16 mouse cellular contexts compared by ENCODE assay signal in the genomic region with DNA sequence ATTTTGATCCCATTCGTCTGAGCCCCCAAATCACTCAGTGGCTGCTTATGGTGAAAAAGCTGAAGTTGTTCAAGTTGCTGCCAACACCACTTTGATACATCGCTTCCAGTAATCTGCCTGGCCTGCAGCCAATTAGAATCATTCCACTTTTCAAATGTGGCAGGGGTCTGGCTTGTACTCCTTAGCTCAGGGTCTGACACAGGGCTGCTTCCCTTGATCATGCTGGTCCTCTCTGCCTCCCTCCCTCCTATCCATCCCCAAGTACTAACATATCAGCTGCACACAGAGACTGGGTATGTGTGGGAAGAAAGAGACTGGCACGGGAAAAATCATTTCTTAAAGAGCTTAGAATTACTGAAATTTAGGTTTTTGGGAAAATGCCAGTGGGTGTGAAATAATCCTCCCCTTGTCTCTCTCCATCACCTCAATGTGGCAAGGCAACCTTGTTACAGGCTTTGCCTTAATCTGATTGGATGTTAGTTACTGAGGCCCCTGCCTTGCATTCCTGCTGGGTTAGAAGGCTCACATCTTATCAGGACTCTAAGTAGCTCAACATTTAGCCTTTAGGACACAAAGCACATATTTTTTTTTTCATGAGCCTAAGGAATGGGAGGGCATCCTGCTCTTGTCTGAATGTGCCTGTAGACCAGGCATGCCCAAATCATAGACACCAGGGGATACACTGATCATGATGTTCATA. TPM values are rescaled to one million over a fixed set of nuclear protein-coding genes. Genes with fewer than 3 reads are reported as not detected.
DNase-seq lines count a peak whose midpoint lies in the region; ATAC-seq lines count a peak whose summit lies in the region.
"Had no signal": no experiment of that assay in that cellular context is flagged by ENCODE, and none has a peak within 500 bp of the region (broad histone marks: within the 10 kb centered on the region; RNA-seq: fewer than 3 reads in every experiment).

No protein-coding gene starts in this region.

- H3K9me3 ChIP-seq in embryonic facial prominence, embryonic 13.5 days = no peaks in the 10 kb centered on the region
- no peaks in the 10 kb centered on the region for H3K9me3 ChIP-seq in embryonic facial prominence, embryonic 10.5 days
- no peaks in the 10 kb centered on the region for H3K9me3 ChIP-seq in hindbrain, embryonic 13.5 days
- H3K9me3 ChIP-seq in hindbrain, embryonic 12.5 days (replicated peaks) = no peaks in the 10 kb centered on the region
- H3K9me3 ChIP-seq: megakaryocyte, embryonic 14.5 days had no signal

- 25% methylated on average over 3 of the region's 3 CpGs for WGBS in embryonic facial prominence, embryonic 13.5 days
- WGBS in embryonic facial prominence, embryonic 10.5 days = 75% methylated on average over 3 of the region's 3 CpGs
- WGBS in hindbrain, embryonic 13.5 days = 75% methylated on average over 3 of the region's 3 CpGs
- 77% methylated on average over 3 of the region's 3 CpGs for WGBS in hindbrain, embryonic 12.5 days

- H3K4me1 ChIP-seq in embryonic facial prominence, embryonic 13.5 days = peaks cover 29% of the 10 kb centered on the region
- H3K4me1 ChIP-seq in embryonic facial prominence, embryonic 10.5 days = peaks cover 12% of the 10 kb centered on the region
- no peaks in the 10 kb centered on the region for H3K4me1 ChIP-seq in hindbrain, embryonic 13.5 days (replicated peaks)
- H3K4me1 ChIP-seq in hindbrain, embryonic 12.5 days = peaks cover 5% of the 10 kb centered on the region; the same call in 1 of the 2 replicates
- H3K4me1 ChIP-seq: megakaryocyte, embryonic 14.5 days had no signal

- no peak overlapping the region for H3K9ac ChIP-seq in embryonic facial prominence, embryonic 13.5 days
- H3K9ac ChIP-seq in hindbrain, embryonic 13.5 days = no peak overlapping the region
- no peak overlapping the region for H3K9ac ChIP-seq in hindbrain, embryonic 12.5 days

- no peak overlapping the region for H3K4me2 ChIP-seq in embryonic facial prominence, embryonic 13.5 days
- H3K4me2 ChIP-seq in hindbrain, embryonic 13.5 days = no peak overlapping the region
- H3K4me2 ChIP-seq in hindbrain, embryonic 12.5 days (replicated peaks) = no peak overlapping the region

- DNase-seq in embryonic facial prominence, embryonic 10.5 days (ENCODE audit: low spot score) = no peak
- peak; percentile 16 for DNase-seq in right cerebral cortex, postnatal 4 days
- DNase-seq in right cerebral cortex, postnatal 10 days (ENCODE audit: low spot score in 2 of 2) = no peak
- no peak for DNase-seq in layer of hippocampus, adult 9-11 months
- DNase-seq: adrenal gland, adult 2 months; cerebellum, adult 9-11 months; kidney, adult 2 months; kidney, postnatal 36 days; lung, adult 18-20 months; right cerebral cortex, postnatal 25 days; thymus, postnatal 14 days had no signal

- H3K4me3 ChIP-seq in embryonic facial prominence, embryonic 13.5 days = no peak overlapping the region
- no peak overlapping the region for H3K4me3 ChIP-seq in embryonic facial prominence, embryonic 10.5 days
- H3K4me3 ChIP-seq in hindbrain, embryonic 13.5 days = no peak overlapping the region
- H3K4me3 ChIP-seq in hindbrain, embryonic 12.5 days = no peak overlapping the region
- H3K4me3 ChIP-seq: megakaryocyte, embryonic 14.5 days had no signal

- ATAC-seq in embryonic facial prominence, embryonic 13.5 days (ENCODE audit: insufficient number of reproducible peaks, insufficient read depth, low FRiP score, low TSS enrichment, low read depth) = peak; percentile 74; the same call in 1 of the 2 replicates
- 0 out of 2 replicates have a peak, but pooled peaks have one; percentile 59 for ATAC-seq in hindbrain, embryonic 13.5 days (ENCODE audit: low FRiP score)
- ATAC-seq in hindbrain, embryonic 12.5 days (ENCODE audit: low FRiP score) = no peak
- no peak for ATAC-seq in megakaryocyte, adult 5-6 weeks (ENCODE audit: poor library complexity, severe bottlenecking)

- no peaks in the 10 kb centered on the region for H3K27me3 ChIP-seq in embryonic facial prominence, embryonic 13.5 days
- no peaks in the 10 kb centered on the region for H3K27me3 ChIP-seq in embryonic facial prominence, embryonic 10.5 days (replicated peaks; ENCODE audit: low read depth, poor library complexity, severe bottlenecking)
- H3K27me3 ChIP-seq in hindbrain, embryonic 13.5 days = no peaks in the 10 kb centered on the region
- no peaks in the 10 kb centered on the region for H3K27me3 ChIP-seq in hindbrain, embryonic 12.5 days
- H3K27me3 ChIP-seq: megakaryocyte, embryonic 14.5 days had no signal

- no peak overlapping the region for H3K27ac ChIP-seq in embryonic facial prominence, embryonic 13.5 days
- no peak overlapping the region for H3K27ac ChIP-seq in embryonic facial prominence, embryonic 10.5 days (replicated peaks)
- no peak overlapping the region for H3K27ac ChIP-seq in hindbrain, embryonic 13.5 days
- H3K27ac ChIP-seq in hindbrain, embryonic 12.5 days = no peak overlapping the region

- no peaks in the 10 kb centered on the region for H3K36me3 ChIP-seq in embryonic facial prominence, embryonic 13.5 days
- H3K36me3 ChIP-seq in embryonic facial prominence, embryonic 10.5 days (replicated peaks) = no peaks in the 10 kb centered on the region
- no peaks in the 10 kb centered on the region for H3K36me3 ChIP-seq in hindbrain, embryonic 13.5 days
- H3K36me3 ChIP-seq in hindbrain, embryonic 12.5 days = no peaks in the 10 kb centered on the region

RNA-seq across cellular contexts. Expression of a gene that starts 16.9 kb away (rescaled TPM):
- 2.5 and 3.0 TPM in 2 replicates for polyA plus RNA-seq in embryonic facial prominence, embryonic 13.5 days (2015; fragmentation: Nextera tagmentation; extraction: Ambion mirVana)
- polyA plus RNA-seq in embryonic facial prominence, embryonic 10.5 days (2016; fragmentation: Nextera tagmentation; extraction: Ambion mirVana) = 0.15 and 0.16 TPM in 2 replicates
- polyA plus RNA-seq in hindbrain, embryonic 13.5 days (2015; fragmentation: Nextera tagmentation; extraction: Ambion mirVana) = 2.3 and 2.8 TPM in 2 replicates
- polyA plus RNA-seq in hindbrain, embryonic 12.5 days (2016; fragmentation: Nextera tagmentation; extraction: Ambion mirVana) = 1.0 and 1.1 TPM in 2 replicates
- total RNA-seq in megakaryocyte, adult 5-6 weeks (2015) = 4.4 and 5.5 TPM in 2 replicates
- total RNA-seq in megakaryocyte, adult 5-6 weeks (2017) = 3.3 and 4.2 TPM in 2 replicates

Comparison
In these comparisons a context has a peak if more than half of its experiments do, and no peak if none do; other contexts are left out.
1. ATAC-seq: peak in embryonic facial prominence, embryonic 13.5 days (single experiment) and hindbrain, embryonic 13.5 days (single experiment); none in hindbrain, embryonic 12.5 days (single experiment) and megakaryocyte, adult 5-6 weeks (single experiment).